Mouse (Mus musculus): ENCODE measurements around the gene Ccdc162. TPM values are rescaled to one million over a fixed set of nuclear protein-coding genes. Genes with fewer than 3 reads are reported as not detected.

Ccdc162 gene
- not detected in 2 replicates for polyA plus RNA-seq (2012; ENCODE audit: insufficient read depth, insufficient read length, missing spikeins)

GRCm38 (mm10) chr10:41716029-41716897 is at the start of gene Ccdc162:
Ccdc162 (minus strand) TSS chr10:41716634.
- H3K27ac ChIP-seq (ENCODE audit: insufficient read depth, low read depth, low read length), result no peak within 1 kb of the TSS
- no peaks in the 10 kb centered on the region for H3K4me1 ChIP-seq (ENCODE audit: control insufficient read depth, insufficient read depth, low read length)
- no peak within 1 kb of the TSS for H3K4me3 ChIP-seq (ENCODE audit: insufficient read depth, low read length)
- no peak for TF ChIP-seq CTCF (IDR thresholded peaks at IDR 0.05; ENCODE audit: low read depth, low read length)
- no peak for TF ChIP-seq POLR2A (IDR thresholded peaks at IDR 0.05; ENCODE audit: borderline replicate concordance, low read depth, low read length)

- H3K4me3 ChIP-seq (ENCODE audit: insufficient read depth, low read length), result no peak overlapping the region
- no peaks in the 10 kb centered on the region for H3K4me1 ChIP-seq (ENCODE audit: control insufficient read depth, insufficient read depth, low read length)
- no peak for TF ChIP-seq CTCF (IDR thresholded peaks at IDR 0.05; ENCODE audit: low read depth, low read length)
- TF ChIP-seq POLR2A (IDR thresholded peaks at IDR 0.05; ENCODE audit: borderline replicate concordance, low read depth, low read length), result no peak
- no peak overlapping the region for H3K27ac ChIP-seq (ENCODE audit: insufficient read depth, low read depth, low read length)
Observed at GRCm38 (mm10) chr10:41765586-41765985, 49.2 kb upstream of the Ccdc162 start.

- Histone ChIP-seq H3K4me3 (ENCODE audit: insufficient read depth, low read length) (no peak overlapping the region), H3K27ac (ENCODE audit: insufficient read depth, low read depth, low read length) (no peak overlapping the region), H3K4me1 (ENCODE audit: control insufficient read depth, insufficient read depth, low read length) (no peaks in the 10 kb centered on the region)
- TF ChIP-seq CTCF (IDR thresholded peaks at IDR 0.05; ENCODE audit: low read depth, low read length), result no peak
- TF ChIP-seq POLR2A (IDR thresholded peaks at IDR 0.05; ENCODE audit: borderline replicate concordance, low read depth, low read length), result no peak
Observed at GRCm38 (mm10) chr10:41763741-41764385, 47.4 kb upstream of the Ccdc162 start.

GRCm38 (mm10) chr10:41760866-41761265 is 44.4 kb upstream of the Ccdc162 start:
- Histone ChIP-seq H3K27ac (ENCODE audit: insufficient read depth, low read depth, low read length) (no peak overlapping the region), H3K4me1 (ENCODE audit: control insufficient read depth, insufficient read depth, low read length) (no peaks in the 10 kb centered on the region), H3K4me3 (ENCODE audit: insufficient read depth, low read length) (no peak overlapping the region)
- TF ChIP-seq POLR2A (IDR thresholded peaks at IDR 0.05; ENCODE audit: borderline replicate concordance, low read depth, low read length), result no peak
- no peak for TF ChIP-seq CTCF (IDR thresholded peaks at IDR 0.05; ENCODE audit: low read depth, low read length)

GRCm38 (mm10) chr10:41758041-41758440 is 41.6 kb upstream of the Ccdc162 start:
- no peak for TF ChIP-seq CTCF (IDR thresholded peaks at IDR 0.05; ENCODE audit: low read depth, low read length)
- TF ChIP-seq POLR2A (IDR thresholded peaks at IDR 0.05; ENCODE audit: borderline replicate concordance, low read depth, low read length), result no peak
- Histone ChIP-seq H3K4me1 (ENCODE audit: control insufficient read depth, insufficient read depth, low read length) (no peaks in the 10 kb centered on the region), H3K4me3 (ENCODE audit: insufficient read depth, low read length) (no peak overlapping the region), H3K27ac (ENCODE audit: insufficient read depth, low read depth, low read length) (no peak overlapping the region)

GRCm38 (mm10) chr10:41757226-41757625 is 40.8 kb upstream of the Ccdc162 start:
- Histone ChIP-seq H3K4me3 (ENCODE audit: insufficient read depth, low read length) (no peak overlapping the region), H3K27ac (ENCODE audit: insufficient read depth, low read depth, low read length) (no peak overlapping the region), H3K4me1 (ENCODE audit: control insufficient read depth, insufficient read depth, low read length) (peaks cover 2% of the 10 kb centered on the region)
- TF ChIP-seq CTCF (IDR thresholded peaks at IDR 0.05; ENCODE audit: low read depth, low read length), result no peak

- Histone ChIP-seq H3K4me3 (ENCODE audit: insufficient read depth, low read length) (no peak overlapping the region), H3K27ac (ENCODE audit: insufficient read depth, low read depth, low read length) (no peak overlapping the region), H3K4me1 (ENCODE audit: control insufficient read depth, insufficient read depth, low read length) (peaks cover 7% of the 10 kb centered on the region)
- no peak for TF ChIP-seq POLR2A (IDR thresholded peaks at IDR 0.05; ENCODE audit: borderline replicate concordance, low read depth, low read length)
- no peak for TF ChIP-seq CTCF (IDR thresholded peaks at IDR 0.05; ENCODE audit: low read depth, low read length)
Observed at GRCm38 (mm10) chr10:41751867-41752480, 35.5 kb upstream of the Ccdc162 start.

GRCm38 (mm10) chr10:41749306-41749705 is 32.9 kb upstream of the Ccdc162 start:
- no peak overlapping the region for H3K27ac ChIP-seq (ENCODE audit: insufficient read depth, low read depth, low read length)
- no peak overlapping the region for H3K4me3 ChIP-seq (ENCODE audit: insufficient read depth, low read length)
- H3K4me1 ChIP-seq (ENCODE audit: control insufficient read depth, insufficient read depth, low read length), result peaks cover 7% of the 10 kb centered on the region
- TF ChIP-seq CTCF (IDR thresholded peaks at IDR 0.05; ENCODE audit: low read depth, low read length), result no peak
- no peak for TF ChIP-seq POLR2A (IDR thresholded peaks at IDR 0.05; ENCODE audit: borderline replicate concordance, low read depth, low read length)

GRCm38 (mm10) chr10:41746554-41746953 is 30.1 kb upstream of the Ccdc162 start:
- no peaks in the 10 kb centered on the region for H3K4me1 ChIP-seq (ENCODE audit: control insufficient read depth, insufficient read depth, low read length)
- no peak overlapping the region for H3K4me3 ChIP-seq (ENCODE audit: insufficient read depth, low read length)
- TF ChIP-seq CTCF (IDR thresholded peaks at IDR 0.05; ENCODE audit: low read depth, low read length) (no peak), POLR2A (IDR thresholded peaks at IDR 0.05; ENCODE audit: borderline replicate concordance, low read depth, low read length) (no peak)
- H3K27ac ChIP-seq (ENCODE audit: insufficient read depth, low read depth, low read length), result no peak overlapping the region

- TF ChIP-seq POLR2A (IDR thresholded peaks at IDR 0.05; ENCODE audit: borderline replicate concordance, low read depth, low read length) (no peak), CTCF (IDR thresholded peaks at IDR 0.05; ENCODE audit: low read depth, low read length) (no peak)
- no peaks in the 10 kb centered on the region for H3K4me1 ChIP-seq (ENCODE audit: control insufficient read depth, insufficient read depth, low read length)
- H3K27ac ChIP-seq (ENCODE audit: insufficient read depth, low read depth, low read length), result no peak overlapping the region
- H3K4me3 ChIP-seq (ENCODE audit: insufficient read depth, low read length), result no peak overlapping the region
Observed at GRCm38 (mm10) chr10:41744006-41744405, 27.6 kb upstream of the Ccdc162 start.

Measured in bone marrow macrophage, adult 2 months (primary cell).